Mouse (Mus musculus) retina, postnatal 1 day (tissue): ENCODE measurements around the gene Begain.
A peak's percentile ranks its signal among the peaks of the same experiment; 100 is the strongest.

Experiments used
- DNase-seq: peaks from one replicate; pipeline ENCODE4 v3.0.0-alpha.2; 2012

Gene Begain

DNA sequence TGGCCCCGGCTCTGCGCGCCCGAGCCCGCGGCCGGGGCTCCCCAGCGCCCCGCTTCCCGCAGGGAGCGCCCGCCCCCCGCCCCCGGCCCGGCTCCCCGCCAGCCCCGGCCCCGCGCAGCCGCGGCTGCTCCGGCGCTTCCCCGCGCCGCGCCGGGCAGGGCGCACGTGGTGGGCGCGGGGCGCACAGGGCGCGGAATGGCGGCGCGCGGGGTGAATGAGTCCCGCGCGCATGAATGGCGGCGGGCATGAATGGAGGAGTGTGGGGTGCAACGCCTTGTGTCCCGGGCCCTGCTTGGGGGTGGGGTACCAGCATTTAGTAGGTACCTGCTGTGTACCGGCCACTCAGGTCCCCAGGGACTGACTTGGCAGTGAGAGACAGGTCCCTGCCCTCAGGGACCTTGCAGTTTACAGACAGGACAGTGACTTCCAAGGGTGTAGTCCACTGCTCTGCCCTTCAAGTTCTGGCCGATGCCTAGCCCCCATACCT is at the start of gene Begain:
TSS of gene Begain (minus strand) at position 51 of the 487 bp plus-strand sequence.
- peak; percentile 65 for DNase-seq

DNA sequence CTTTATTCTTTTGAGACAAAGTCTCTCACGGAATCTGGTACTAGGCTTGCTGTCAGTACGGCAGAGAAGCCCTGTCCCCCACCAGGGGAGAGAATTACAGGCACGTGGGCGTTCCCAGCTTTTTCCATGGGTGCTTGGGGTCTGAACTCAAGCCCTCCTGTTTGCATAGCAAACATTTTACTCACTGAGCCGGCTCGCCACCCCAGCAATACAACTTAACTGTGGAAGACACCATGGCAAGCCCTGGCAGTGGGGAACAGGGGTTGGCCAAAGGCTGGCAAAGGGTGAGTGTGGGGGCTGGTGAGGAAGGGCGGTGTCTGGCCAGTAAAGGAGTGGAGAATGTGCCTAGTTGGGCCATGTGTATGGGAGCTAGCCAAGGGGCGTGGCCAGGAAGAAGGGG is 47.7 kb upstream of the Begain start:
- DNase-seq: no peak

DNA sequence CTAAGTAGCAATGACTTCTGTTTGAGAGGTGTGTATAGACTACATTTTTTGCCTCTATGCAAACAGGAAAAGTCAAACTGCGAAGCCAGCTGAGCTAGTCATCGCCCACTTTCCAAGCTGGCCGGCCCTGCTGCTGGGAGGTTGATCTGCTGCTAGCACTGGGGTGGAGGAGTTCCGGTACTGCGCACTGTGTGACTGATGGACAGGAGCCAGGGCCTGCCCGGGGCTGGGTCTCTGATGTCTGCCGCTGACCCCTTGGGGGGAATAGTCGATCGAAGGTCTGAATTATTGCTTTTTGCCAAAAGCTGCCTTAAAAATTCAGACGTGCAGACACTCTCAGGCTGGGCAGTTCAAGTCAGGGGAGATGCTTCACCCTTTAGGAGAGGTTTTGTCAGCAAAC is 47.1 kb upstream of the Begain start:
- DNase-seq: no peak

DNA sequence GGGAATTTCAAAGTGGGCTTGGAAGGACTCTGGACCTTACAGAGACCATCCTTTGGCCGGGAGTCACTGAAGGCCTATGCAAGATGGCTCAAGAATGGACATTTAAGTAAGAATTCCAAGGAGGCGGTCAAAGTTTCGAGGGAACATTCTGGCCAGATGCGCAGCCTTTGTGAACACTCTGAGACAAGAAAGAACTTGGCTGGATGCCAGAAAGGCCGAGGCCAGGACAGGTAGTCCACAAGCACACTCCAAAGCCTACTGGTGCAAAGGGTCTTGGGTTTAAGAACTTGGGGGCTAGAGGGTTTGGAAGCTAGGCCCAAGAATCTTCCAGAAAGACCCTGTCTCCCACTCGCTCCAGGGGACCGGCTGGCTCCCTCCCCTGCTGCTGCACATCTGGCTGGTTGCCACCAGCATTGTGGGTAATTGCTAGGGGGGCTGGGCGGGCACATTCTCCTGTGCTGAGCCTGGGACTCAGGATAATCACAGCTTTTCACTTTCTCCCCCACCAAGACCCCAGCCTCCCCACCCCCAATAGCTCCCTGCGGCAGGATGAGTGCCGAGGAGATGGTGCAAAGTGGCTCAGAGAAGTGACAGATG is 45.1 kb upstream of the Begain start:
- peak; percentile 43 for DNase-seq

DNA sequence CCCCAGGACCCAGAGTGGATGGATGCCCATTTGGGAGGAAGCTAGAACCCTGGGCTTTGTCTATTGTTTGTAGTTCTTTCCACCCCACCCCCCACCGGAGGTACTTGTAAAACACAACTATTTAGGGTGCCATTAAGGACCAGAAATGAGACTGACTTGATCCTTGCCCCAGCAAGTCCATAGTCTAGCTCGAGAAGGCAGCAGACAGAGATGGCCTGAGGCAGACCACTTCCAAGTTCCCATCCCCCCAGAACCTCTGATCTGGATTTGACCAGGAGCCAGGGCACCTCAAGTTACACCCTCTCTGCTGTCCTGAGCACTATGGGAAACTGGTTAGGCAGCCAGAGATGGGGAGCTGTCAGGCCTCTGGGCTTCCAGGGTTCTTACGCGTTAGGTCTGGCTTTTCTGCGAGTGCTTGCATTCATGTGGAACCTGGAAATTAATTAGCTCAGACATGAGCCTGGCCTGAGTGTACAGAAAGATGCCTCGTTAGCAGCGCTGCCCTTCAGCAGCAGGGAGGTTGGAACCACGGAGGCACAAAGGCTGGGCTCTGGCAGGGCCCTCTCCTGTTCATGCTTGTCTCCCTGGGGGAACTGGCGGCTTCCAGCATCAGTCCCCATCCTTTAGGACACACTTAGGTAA is 44.5 kb upstream of the Begain start:
- peak; percentile 50 for DNase-seq

DNA sequence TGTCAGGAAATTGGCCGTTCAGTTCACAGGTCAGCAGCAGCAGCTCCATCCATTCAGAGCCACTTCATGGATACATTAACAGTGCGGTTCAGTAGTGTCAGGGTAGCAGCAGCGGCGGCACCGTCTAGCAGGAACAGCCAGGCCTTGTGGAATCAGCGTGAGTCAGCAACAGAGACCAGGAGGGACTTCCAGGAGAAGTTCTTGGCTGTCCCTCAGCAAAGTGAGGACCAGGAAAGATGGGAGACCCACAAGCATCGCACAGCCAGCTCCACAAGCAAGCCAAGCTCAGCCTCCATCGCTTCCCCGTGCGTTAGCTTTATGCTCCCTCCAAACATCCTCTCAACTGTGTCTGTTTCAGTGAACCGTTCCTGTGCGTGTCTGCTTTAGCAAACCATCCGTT is 40.9 kb upstream of the Begain start:
- no peak for DNase-seq

DNA sequence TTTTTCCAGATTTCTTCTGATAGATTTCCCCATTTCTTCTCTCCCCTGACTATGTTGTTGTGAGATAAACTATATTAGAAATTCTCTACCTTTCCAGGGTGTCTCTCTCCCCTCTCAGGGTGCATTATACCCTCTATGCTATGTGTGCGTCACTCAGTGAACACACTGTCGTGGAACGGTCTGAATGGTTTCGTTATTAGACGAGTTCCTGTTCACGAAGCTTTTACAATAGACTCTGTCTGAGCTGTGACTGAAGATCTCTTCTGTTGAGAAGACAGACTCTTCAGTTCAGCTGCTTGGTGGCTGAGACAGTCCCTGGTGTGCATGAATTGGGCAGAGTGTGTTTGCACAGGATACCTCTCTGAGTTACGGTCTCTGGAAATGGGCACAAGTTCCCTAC is 32.4 kb upstream of the Begain start:
- DNase-seq: no peak

DNA sequence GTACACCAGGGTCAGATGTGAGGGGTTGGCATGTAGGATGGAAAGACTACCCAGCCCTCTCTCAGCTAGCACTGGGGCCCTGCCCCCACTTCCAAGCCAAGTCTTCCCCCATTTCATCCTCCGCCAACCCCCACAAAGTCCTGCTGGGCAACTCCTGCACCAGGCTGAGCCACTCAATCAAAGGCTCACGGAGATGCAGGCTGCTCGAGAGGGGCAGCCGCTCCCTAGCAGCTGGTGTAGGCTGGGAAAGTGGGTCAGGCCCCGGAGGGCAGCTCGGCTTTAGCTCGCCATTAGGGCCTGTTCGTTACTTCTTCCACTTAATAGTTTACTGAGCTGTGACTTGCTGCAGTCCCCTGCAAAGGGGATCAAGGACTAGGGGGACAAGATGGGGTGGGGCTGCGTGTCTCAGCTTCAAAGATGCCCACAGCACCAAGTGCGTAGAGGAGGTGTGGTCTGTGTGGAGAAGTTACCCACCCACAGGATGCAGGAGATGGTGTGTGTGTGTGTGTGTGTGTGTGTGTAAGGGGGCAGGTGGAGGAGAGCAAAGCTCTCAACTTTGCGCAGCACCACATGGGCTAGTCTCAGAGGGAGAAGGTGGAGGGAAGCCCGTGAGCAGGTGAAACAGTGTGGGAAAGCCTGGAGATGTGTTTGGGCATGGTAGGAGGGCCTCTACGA is 22.6 kb upstream of the Begain start:
- peak; percentile 90 for DNase-seq

DNA sequence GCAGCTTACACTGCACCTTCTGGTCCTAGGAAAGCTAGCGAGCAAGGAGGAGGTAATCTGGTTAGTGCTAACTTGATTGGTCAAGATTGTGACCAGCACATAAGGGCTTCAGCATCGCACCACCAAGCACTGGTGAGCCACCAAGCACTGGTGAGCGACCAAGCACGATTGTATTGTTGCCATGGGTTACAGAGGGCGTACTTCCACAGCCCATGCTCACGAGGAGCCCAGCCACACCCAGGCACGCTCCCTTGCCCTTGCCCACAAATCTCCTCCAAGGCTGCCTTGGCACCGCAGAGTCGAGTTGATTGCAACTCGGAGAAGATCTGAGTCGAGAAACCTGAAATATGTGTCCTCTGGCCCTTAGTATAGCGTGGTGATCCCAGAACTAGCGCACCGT is 22.0 kb upstream of the Begain start:
- peak; percentile 82 for DNase-seq

DNA sequence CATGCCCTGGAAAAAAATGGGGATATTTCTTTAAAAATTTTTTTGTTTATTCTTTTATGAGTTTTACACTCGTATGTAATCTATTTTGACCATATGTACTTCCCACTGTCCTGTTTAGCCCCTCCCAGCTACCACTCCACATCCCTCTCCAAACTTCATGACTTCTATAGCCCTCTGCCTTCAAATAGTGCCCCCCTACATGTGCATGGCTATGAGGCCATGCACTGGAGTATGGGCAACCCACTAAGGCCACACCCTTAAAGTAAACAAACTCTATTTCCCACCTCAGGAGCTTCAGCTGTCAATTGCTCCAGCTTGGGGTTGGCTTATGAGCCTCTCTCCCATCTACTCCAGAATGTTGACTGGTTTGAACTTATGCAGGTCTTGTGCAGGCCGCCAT is 18.1 kb upstream of the Begain start:
- DNase-seq: no peak

DNA sequence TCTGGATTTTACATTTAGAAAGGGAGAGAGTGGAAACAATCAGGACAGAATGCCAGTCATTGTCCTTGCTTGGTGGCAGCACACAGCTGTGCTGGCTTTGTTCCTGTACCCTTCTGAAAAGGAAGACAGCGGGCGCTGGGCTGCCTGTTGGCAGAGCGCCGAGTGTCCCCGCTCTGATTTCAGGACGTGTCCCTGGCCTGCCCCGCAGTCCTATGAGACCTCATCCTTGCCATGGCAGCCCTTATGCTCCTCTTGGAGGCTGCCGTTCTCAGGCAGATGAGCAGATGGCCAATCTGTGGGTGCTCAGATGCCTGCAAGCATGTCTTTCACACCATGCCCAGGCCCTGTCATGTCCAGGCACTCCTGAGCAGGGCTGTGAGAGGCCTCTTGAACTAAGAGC is 17.7 kb upstream of the Begain start:
- peak; percentile 93 for DNase-seq

DNA sequence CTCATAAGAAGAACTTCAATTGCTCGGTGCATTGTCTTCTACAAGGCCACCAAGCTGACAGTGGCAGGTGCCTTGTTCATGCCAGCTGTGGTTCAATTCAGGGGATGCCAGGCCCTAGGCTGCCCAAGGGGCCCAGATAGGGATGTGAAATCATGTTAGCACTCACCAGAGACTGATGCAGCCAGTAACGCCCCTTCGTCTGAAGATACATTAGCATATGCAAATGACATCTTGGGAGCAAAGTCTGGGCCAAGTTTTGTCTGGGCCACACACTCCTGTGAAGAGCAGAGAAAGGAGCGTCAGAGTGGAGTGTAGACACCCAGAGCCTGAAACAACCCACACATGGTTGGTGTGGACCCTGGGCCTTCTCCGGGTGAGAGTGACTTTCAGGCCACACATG is 17.0 kb upstream of the Begain start:
- peak; percentile 67 for DNase-seq

DNA sequence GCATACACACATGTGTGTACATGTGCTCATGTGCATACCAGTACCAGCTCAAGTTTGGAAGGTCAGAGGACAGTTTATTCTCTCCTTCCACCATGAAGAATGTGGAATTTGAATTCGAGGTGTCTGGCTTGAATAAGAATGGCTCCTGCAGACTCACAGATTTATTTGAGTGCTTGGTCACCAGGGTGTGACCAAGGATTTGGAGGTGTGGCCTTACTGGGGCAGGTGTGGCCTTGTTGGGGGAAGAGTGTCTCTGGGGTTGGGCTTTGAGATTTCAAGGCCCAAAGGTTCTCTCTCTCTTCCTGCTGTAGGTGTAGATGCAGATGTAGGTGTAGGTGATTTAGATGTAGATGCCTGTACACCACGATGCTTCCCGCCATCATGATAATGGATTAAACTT is 15.5 kb upstream of the Begain start:
- DNase-seq: no peak

DNA sequence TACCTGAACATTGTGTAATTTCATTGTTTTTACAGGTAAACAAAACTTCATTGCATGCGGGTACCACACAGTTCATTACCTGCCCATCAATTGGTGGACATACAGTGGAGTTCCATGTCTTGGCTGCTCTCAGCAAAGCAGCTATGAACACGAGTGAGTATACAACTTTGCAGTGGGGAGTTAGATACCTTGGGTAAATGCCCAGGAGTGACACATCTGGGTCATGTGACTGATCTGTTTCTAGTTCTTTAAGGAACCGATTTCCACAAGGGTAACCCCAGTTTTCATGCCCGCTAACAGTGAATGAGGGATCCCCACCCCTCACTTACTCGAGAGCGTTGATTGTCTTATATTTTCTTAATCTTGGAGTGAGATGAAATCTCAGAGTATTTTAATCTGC is 9.0 kb upstream of the Begain start:
- DNase-seq: no peak

DNA sequence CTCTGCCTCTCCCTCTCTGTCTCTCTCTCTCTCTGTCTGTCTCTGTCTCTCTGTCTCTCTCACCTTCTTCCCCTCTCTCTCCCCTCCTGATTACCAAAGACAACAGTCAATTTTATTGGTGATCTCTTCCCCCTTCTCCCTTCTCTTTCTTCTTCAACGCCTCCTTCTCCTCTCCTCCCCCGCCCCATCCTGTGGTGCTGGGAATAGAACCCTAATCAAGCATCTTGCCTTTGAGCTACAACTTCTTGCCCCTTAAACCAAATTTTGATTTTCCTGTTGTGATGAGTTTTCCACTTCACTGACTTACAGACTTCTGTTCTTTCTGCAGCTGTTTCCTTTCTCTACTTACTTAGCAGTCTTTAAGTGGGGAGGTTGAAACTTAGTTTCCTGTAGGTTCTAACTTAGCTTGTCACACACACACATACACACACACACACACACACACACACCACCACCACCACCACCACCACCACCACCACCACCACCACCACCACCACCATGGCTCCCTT is 6.8 kb upstream of the Begain start:
- DNase-seq: no peak

DNA sequence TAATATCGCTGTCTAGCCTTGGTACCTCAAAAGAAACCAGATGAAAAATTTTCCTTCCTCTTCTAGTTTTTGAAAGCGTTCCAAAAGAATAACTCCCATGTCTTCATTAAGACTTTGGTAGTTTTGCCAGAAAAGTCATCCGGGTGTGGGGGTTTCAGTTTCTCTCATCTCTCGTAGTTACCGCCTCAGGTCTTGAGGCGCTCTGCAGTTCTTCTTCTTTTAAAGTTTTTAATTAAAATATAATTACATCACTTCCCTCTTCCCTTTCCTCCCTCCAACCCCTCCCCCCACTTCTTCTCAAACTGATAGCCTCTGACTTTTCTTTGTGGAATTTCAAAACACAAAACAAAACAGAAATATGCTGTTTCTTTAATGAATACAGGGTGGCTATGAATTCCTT is 6.1 kb upstream of the Begain start:
- DNase-seq: no peak

DNA sequence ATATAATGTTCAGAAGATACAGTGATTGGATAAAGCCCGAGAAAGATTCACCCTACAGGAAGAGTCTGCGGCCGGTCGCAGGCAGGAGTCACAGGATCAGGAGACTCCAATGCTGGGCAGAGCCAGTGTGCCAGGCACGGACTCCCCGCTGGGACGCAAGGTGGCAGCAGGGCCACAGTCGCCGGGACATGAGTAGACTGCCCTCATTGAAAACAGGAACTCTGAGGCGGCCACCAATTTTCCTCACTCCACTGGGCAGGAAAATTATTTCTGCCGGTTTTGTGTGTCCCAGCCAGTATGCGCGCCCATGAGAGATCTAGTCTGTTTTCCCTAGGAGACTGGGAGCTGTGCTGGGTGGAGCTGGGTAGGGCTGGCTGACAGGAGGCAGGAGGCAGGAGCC is 3.2 kb upstream of the Begain start:
- DNase-seq: peak; percentile 82

DNA sequence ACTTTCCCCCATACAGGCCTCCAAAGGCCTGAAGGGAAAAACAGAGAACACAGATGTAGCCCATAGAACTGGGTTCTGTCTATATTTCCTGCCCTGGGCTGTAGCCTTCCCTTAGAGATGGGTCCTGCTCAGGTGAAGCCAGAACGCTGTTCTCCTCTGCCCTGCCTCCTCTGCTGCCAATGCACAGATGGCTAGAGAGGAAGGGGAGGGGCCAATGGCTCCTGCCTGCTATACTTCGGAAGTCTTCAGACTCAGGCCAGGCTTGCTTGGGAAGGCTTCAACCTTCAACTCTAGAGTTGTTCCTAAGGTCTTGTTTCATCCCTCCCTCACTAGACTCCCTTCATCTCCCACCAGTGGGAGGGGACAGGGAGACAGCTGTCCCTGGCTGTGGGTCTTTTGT is 1.7 kb upstream of the Begain start:
- DNase-seq: no peak

DNA sequence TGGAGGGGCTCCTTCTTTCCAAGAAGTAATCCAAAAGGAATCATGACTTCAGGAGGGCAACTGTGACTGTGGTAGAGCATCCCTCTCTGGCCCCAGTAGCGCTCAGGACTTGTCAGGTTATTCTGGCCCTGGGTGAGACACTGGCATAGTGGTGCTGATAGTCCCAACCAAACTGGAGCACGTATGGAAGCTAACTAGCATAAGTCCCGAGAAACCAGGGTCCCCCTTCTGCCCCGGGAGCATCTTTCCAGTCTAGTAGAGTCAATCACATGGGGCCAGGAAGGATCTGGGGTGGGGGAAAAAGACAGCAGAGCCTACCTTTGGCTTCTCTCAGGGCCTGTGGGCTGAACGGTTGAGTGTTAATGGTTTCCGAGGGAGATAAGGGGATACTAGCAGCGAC is 721 bp upstream of the Begain start:
- DNase-seq: no peak

DNA sequence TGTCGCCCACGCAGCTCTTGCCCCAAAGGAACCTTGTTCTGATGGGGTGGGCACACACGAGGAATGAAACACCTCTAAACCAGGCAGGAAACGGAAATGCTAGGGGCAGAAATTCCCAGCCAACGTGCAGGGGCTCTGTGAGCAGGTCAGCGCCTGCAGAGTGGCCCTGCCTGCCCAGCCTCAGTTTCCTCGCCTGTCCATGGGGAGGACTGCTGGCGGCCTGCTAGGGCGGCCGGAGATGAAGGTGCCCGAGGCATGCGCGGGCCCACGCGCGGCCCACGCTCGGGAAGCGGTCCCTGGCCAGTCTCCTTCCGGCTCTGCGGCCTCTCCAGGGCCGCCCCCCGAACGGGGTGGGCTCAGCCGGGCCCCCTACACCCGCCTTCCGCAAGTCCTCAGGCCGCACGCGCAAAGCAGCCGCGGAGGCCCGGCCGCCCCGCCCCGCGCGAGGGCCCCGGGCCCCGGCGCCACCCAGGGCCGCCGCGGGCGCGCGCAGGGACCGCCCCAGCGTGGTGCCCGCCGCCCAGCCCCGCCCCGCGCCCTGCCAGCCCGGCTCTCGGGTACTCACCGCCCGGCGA is 369 bp downstream of the Begain start:
- DNase-seq: peak; percentile 79

DNA sequence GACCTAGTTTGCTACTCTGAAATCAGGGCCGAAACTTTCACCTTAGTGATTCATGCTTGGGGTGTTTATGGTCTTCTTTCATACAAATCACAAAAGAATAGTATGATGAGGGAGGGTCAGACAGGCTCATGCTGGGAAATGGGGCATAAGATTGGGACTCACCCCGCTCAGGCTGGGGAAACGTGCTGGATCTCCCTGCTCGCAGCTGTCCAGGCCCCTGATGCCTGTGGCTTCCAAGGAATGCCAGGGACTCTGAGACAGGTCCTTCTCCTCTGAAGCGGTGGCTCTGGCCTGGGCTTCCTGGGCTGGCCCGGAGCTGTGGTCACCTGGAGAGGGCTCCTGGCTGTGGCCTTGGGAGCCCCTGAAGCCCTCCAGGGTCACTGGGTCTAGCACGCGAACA is 9.4 kb downstream of the Begain start:
- DNase-seq: no peak

DNA sequence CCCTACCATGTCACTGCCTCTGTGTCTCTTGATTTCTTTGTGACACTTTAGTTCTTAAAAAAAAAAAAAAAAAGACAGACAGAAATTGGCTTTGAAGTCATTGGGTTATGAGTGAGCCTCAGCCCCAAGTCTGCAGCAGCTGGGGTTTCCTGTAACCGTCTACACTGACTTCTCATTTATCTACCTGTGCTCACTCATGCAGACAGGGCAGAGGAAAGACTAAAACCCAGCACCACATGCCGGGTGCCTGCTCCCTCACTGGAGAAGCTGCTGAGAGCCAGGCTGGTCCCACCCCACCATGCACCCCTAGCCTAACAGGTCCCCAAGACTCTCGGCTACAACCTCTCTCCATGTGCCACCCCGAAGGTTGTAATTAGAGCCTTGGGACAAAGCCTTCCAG is 10.3 kb downstream of the Begain start:
- no peak for DNase-seq

DNA sequence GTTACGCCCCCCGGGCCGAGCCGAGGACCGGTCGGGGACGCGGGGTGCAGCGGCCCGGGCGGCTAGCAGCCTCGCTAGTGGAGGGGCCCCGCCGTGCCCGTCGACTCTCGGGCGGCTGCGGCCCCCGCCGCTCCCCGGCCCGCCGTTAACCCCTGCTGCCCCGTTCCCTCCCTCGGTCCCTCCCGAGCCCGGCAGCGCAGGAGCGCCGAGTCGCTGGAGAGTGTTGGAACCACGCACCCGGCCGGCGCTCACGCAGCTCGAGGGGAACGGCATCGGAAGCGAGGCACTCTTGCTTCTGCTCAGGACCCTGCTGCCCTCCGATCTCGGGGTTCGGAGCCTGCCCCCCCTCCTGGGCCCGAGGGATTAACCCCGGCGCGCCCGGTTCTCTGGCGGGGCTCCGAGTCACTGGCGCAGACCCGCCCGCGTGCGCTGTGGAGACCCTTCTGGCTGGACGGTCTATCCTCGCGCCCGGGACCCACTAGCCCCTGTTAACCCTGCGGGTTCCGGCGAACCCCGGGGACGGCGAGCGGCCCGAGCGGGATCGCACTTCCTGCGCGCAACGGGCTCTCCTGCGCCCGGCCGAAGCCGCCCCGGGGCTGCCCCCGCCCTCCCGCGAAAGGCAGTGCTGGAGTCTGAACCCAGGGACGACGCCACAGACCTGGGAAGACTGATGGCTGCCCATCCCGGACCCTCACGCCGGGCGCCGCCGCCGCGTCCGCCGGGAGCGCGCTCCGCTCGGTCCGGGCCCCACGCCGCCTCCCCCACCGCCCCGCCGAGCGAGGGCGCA is 14.8 kb downstream of the Begain start:
- DNase-seq: peak; percentile 43
